Mouse (Mus musculus): ENCODE measurements at regions not wholly inside any gene's neighbourhood (a gene's known extent, or its start where the extent isn't known, plus 50 kb on each side); places are given as distances from the start of the nearest gene placed in this dataset.

DNA sequence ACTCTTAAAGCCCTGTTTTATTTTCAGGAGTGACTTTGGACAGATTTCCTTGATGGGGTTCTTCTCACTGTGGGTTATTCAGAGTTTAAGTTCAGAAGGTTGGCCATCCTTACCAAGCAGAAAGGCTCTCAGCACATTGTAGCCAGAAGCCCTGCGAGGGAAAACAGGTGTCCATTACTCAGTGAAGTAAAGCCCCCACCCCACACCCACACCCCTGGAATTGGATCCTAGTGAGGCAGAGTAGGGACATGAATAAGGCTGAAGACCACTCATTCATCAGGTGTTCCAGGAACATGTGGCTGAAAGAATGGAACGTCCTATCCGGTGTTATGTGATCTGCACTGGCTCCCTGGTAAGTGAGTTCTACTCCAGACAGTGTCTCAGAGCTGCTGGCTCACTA, 602.3 kb downstream of the Tns3 start:
- no peak for TF ChIP-seq CTCF (IDR thresholded peaks at IDR 0.05; ENCODE audit: extremely low read depth, insufficient read depth, low read length)
- TF ChIP-seq POLR2A (IDR thresholded peaks at IDR 0.05; ENCODE audit: extremely low read depth, insufficient read depth, low read length), result no peak
